Comparison of ENCODE assay signal across 8 mouse cellular contexts in the genomic region with DNA sequence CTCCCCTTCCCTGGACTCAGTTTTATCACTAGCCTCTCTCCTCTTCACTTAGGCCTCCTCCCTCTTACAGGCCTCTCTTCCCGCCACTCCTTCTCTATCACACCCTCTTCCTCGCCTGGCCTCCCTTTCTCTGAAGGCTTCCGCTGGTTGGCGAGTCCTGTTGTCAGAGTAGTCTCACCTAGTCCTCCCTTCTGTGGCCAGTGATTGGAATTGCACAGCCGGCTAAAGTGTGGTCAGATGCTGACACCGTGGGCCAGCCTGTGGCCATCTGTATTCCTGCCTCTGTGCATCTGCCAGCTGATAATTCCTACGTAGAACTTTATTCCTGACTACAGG. TPM values are rescaled to one million over a fixed set of nuclear protein-coding genes. Genes with fewer than 3 reads are reported as not detected.
DNase-seq lines count a peak whose midpoint lies in the region; ATAC-seq and TF ChIP-seq lines count a peak whose summit lies in the region.

No protein-coding gene starts in this region.

- ATAC-seq in intestine, embryonic 15.5 days = peak; percentile 48
- ATAC-seq in midbrain, postnatal 0 days (ENCODE audit: low FRiP score) = peak; percentile 0; the same call in 1 of the 2 replicates

- peak overlapping the region; percentile 93 for H3K27ac ChIP-seq in spleen, adult 2 months (ENCODE audit: insufficient read depth, low read length)
- H3K27ac ChIP-seq in intestine, embryonic 15.5 days = peak overlapping the region; percentile 92
- H3K27ac ChIP-seq in midbrain, postnatal 0 days (ENCODE audit: low read depth, low read length) = peak overlapping the region; percentile 92

- WGBS in spleen, adult 2 months = under 1% methylated on average over 7 of the region's 7 CpGs
- 0% methylated on average over 7 of the region's 7 CpGs for WGBS in intestine, embryonic 15.5 days
- WGBS in midbrain, postnatal 0 days = under 1% methylated on average over 7 of the region's 7 CpGs

- peak overlapping the region; percentile 88 for H3K4me3 ChIP-seq in spleen, adult 2 months (ENCODE audit: extremely low read depth, insufficient read depth, insufficient read length)
- peak overlapping the region; percentile 95 for H3K4me3 ChIP-seq in intestine, embryonic 15.5 days (replicated peaks)
- peak overlapping the region; percentile 63 for H3K4me3 ChIP-seq in midbrain, postnatal 0 days (ENCODE audit: low read depth, low read length)

- no peak for TF ChIP-seq POLR2A in spleen, adult 2 months (IDR thresholded peaks at IDR 0.05; ENCODE audit: low read depth, low read length)

- no peaks in the 10 kb centered on the region for H3K27me3 ChIP-seq in spleen, adult 2 months (ENCODE audit: control insufficient read depth, insufficient read depth, low read length)
- H3K27me3 ChIP-seq in intestine, embryonic 15.5 days (replicated peaks) = no peaks in the 10 kb centered on the region
- H3K27me3 ChIP-seq in midbrain, postnatal 0 days (ENCODE audit: insufficient read depth, low read length) = no peaks in the 10 kb centered on the region

- H3K4me2 ChIP-seq in intestine, embryonic 15.5 days (replicated peaks) = peak overlapping the region; percentile 86
- peak overlapping the region; percentile 85 for H3K4me2 ChIP-seq in midbrain, postnatal 0 days (ENCODE audit: low read depth, low read length, poor library complexity, severe bottlenecking)

- no peak for TF ChIP-seq CTCF in spleen, adult 2 months (IDR thresholded peaks at IDR 0.05; ENCODE audit: extremely low read depth, insufficient read depth, insufficient read length, insufficient replicate concordance)
- no peak for TF ChIP-seq CTCF in midbrain, postnatal 0 days (IDR thresholded peaks at IDR 0.05)

- peak; percentile 46 for DNase-seq in embryo, embryonic 10 days (ENCODE audit: low spot score)
- DNase-seq in embryo, embryonic 9.5 days (ENCODE audit: extremely low spot score) = no peak
- peak in 1 of 2 experiments; percentile 18 for DNase-seq in spleen, adult 2 months (ENCODE audit: low read depth in 1 of 2, low spot score in 2 of 2)
- no peak for DNase-seq in spleen, postnatal 36 days (ENCODE audit: low spot score in 2 of 2)
- no peak for DNase-seq in midbrain, postnatal 0 days (ENCODE audit: low spot score)
- DNase-seq in ovary, postnatal 10 days (ENCODE audit: low spot score) = no peak
- DNase-seq in embryo, embryonic 10.5 days (ENCODE audit: low spot score) = no peak

- H3K36me3 ChIP-seq in spleen, adult 2 months (ENCODE audit: control insufficient read depth, insufficient read depth, low read length) = peaks cover 5% of the 10 kb centered on the region
- peaks cover 4% of the 10 kb centered on the region; the same call in 1 of the 2 replicates for H3K36me3 ChIP-seq in intestine, embryonic 15.5 days
- peaks cover 18% of the 10 kb centered on the region; the same call in 1 of the 2 replicates for H3K36me3 ChIP-seq in midbrain, postnatal 0 days (ENCODE audit: insufficient read depth, low read length)

- peak overlapping the region; percentile 89 for H3K9ac ChIP-seq in intestine, embryonic 15.5 days
- H3K9ac ChIP-seq in midbrain, postnatal 0 days (replicated peaks; ENCODE audit: low read length, poor library complexity, severe bottlenecking) = peak overlapping the region; percentile 77

- H3K9me3 ChIP-seq in intestine, embryonic 15.5 days = no peaks in the 10 kb centered on the region
- H3K9me3 ChIP-seq in midbrain, postnatal 0 days (ENCODE audit: low read length) = no peaks in the 10 kb centered on the region

- H3K4me1 ChIP-seq in spleen, adult 2 months (ENCODE audit: control insufficient read depth, insufficient read depth, insufficient read length) = peaks cover 17% of the 10 kb centered on the region; the same call in 1 of the 2 replicates
- peaks cover 13% of the 10 kb centered on the region for H3K4me1 ChIP-seq in intestine, embryonic 15.5 days (replicated peaks)
- peaks cover 6% of the 10 kb centered on the region for H3K4me1 ChIP-seq in midbrain, postnatal 0 days (ENCODE audit: insufficient read depth, low read length)

RNA-seq across cellular contexts. Expression of a gene that starts 0.8 kb away (rescaled TPM):
- polyA plus RNA-seq in spleen, adult 2 months (2012; rRNA removed) = 91.4 and 137 TPM in 2 replicates
- polyA plus RNA-seq in intestine, embryonic 15.5 days (2015; fragmentation: Nextera tagmentation; extraction: Ambion mirVana) = 147 and 148 TPM in 2 replicates
- total RNA-seq in midbrain, postnatal 0 days (2014; rRNA removed) = 48.5 and 48.9 TPM in 2 replicates
- polyA plus RNA-seq in midbrain, postnatal 0 days (2015; fragmentation: Nextera tagmentation; extraction: Ambion mirVana) = 135 and 142 TPM in 2 replicates

RNA-seq across cellular contexts. Expression of a gene that starts 52.4 kb away (rescaled TPM):
- 23.8 and 24.7 TPM in 2 replicates for polyA plus RNA-seq in spleen, adult 2 months (2012; rRNA removed)
- 39.8 and 41.2 TPM in 2 replicates for polyA plus RNA-seq in intestine, embryonic 15.5 days (2015; fragmentation: Nextera tagmentation; extraction: Ambion mirVana)
- total RNA-seq in midbrain, postnatal 0 days (2014; rRNA removed) = 63.6 and 75.0 TPM in 2 replicates
- polyA plus RNA-seq in midbrain, postnatal 0 days (2015; fragmentation: Nextera tagmentation; extraction: Ambion mirVana) = 32.1 and 35.3 TPM in 2 replicates
